Mouse (Mus musculus) liver, postnatal 0 days (tissue): Measurements from ENCODE around the gene Prpf3.

Experiments
- CTCF ChIP-seq: sonication (generic); IDR thresholded peaks from 2 replicates; pipeline ENCODE4 v1.5.1; 2016; ENCODE audit warnings: antibody characterized with exemption, low read depth
- EP300 ChIP-seq: IDR thresholded peaks from 2 replicates; pipeline ENCODE4 v1.6.1; 2016; ENCODE audit warnings: antibody characterized with exemption, low read depth, mild to moderate bottlenecking

DNA sequence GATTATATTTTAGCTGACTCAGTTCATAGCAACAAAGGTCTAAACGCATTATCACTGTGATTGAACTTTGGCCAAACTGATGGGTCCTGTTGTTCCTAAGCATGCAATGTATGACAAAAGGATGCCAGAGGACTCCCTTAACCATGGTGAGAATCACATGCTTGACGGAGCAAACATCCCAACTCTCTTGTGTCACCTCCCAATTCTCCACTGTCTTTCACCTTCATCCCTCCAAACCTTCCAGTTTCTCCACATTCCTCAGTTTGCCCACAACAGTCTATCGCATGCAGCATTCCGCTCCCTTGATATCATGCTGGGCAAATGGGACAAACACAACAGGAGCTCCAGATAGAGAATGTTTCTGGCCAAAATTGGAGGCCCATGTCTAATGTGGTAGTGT, 70.2 kb downstream of the Prpf3 start:
- TF ChIP-seq CTCF: no peak
- TF ChIP-seq EP300: no peak
